Mouse (Mus musculus) kidney, adult 18-20 months (tissue): ENCODE measurements around the gene Olfr804.

Source experiments
- DNase-seq: peaks from one replicate; pipeline ENCODE4 v3.0.0; 2021

Olfr804 gene

GRCm38 (mm10) chr10:129702910-129703309 is at the start of gene Olfr804:
Olfr804 (plus strand) TSS chr10:129703210.
- no peak for DNase-seq

- no peak for DNase-seq
These were observed 45.6 kb upstream of the Olfr804 start, which contains the start of gene Olfr800 for GRCm38 (mm10) chr10:129657394-129657793. Olfr800 (plus strand) TSS chr10:129657694.

- DNase-seq: no peak
These were observed 29.2 kb upstream of the Olfr804 start, which contains the start of gene Olfr801 for GRCm38 (mm10) chr10:129673765-129674164. Olfr801 (minus strand) TSS chr10:129673865.

- DNase-seq: no peak
These were observed 14.9 kb upstream of the Olfr804 start, which contains the start of gene Olfr802 for GRCm38 (mm10) chr10:129688069-129688468. Olfr802 (minus strand) TSS chr10:129688169.

- no peak for DNase-seq
These were observed 8.8 kb upstream of the Olfr804 start, which contains the start of gene Olfr803 for GRCm38 (mm10) chr10:129694186-129694585. Olfr803 (minus strand) TSS chr10:129694286.

- no peak for DNase-seq
These were observed 26.3 kb downstream of the Olfr804 start, which contains the start of gene Olfr805 for GRCm38 (mm10) chr10:129729275-129729674. Olfr805 (minus strand) TSS chr10:129729375.

GRCm38 (mm10) chr10:129741821-129742220 is 38.8 kb downstream of the Olfr804 start, which contains the start of gene Olfr806:
Olfr806 (minus strand) TSS chr10:129741921.
- DNase-seq: no peak

GRCm38 (mm10) chr10:129757693-129758092 is 54.7 kb downstream of the Olfr804 start, which contains the start of gene Olfr807:
Olfr807 (minus strand) TSS chr10:129757793.
- no peak for DNase-seq
